Mouse (Mus musculus) embryonic facial prominence, embryonic 14.5 days (tissue): ENCODE measurements around the gene Nudt22. TPM values are rescaled to one million over a fixed set of nuclear protein-coding genes. Genes with fewer than 3 reads are reported as not detected.
A peak's percentile ranks its signal among the peaks of the same experiment; 100 is the strongest.

Experiments
- ATAC-seq: fragments of 200-750 bp; cut with Nextera tagmentation; 2 replicates; pipeline ENCODE4 v1.8.0; 2017; ENCODE audit warnings: low read depth, moderate number of reproducible peaks, moderate TSS enrichment
- DNase-seq: peaks from one replicate; pipeline ENCODE4 v3.0.0-alpha.2; 2015; ENCODE audit warnings: low spot score
- H3K27ac ChIP-seq: fragments of 300-500 bp; sonication (generic); replicated peaks from 2 replicates; pipeline ENCODE4 v1.5.1; 2014; ENCODE audit warnings: low read depth, mild to moderate bottlenecking, low read length, moderate library complexity
- H3K27me3 ChIP-seq: fragments of 300-500 bp; sonication (generic); replicated peaks from 2 replicates; pipeline ENCODE4 v1.6.1; 2014; ENCODE audit warnings: low read length; ENCODE audit not compliant: control insufficient read depth, insufficient read depth
- H3K36me3 ChIP-seq: fragments of 300-500 bp; sonication (generic); 2 replicates; pipeline ENCODE4 v1.6.1; 2014; ENCODE audit warnings: low read length, mixed read lengths; ENCODE audit not compliant: control insufficient read depth, insufficient read depth
- H3K4me1 ChIP-seq: fragments of 300-500 bp; sonication (generic); 2 replicates; pipeline ENCODE4 v1.6.1; 2014; ENCODE audit warnings: antibody characterized with exemption, low read length; ENCODE audit not compliant: control insufficient read depth, insufficient read depth
- H3K4me2 ChIP-seq: fragments of 300-500 bp; sonication (generic); 2 replicates; pipeline ENCODE4 v1.6.1; 2014; ENCODE audit warnings: low read depth, mild to moderate bottlenecking, low read length, moderate library complexity, mixed read lengths
- H3K4me3 ChIP-seq: fragments of 300-500 bp; sonication (generic); 2 replicates; pipeline ENCODE4 v1.5.1; 2014; ENCODE audit warnings: low read depth, mild to moderate bottlenecking, low read length
- H3K9ac ChIP-seq: fragments of 300-500 bp; sonication (generic); 2 replicates; pipeline ENCODE4 v1.6.1; 2014; ENCODE audit warnings: low read depth, mild to moderate bottlenecking, low read length, moderate library complexity, mixed read lengths
- H3K9me3 ChIP-seq: fragments of 300-500 bp; sonication (generic); 2 replicates; pipeline ENCODE4 v1.6.1; 2016; ENCODE audit warnings: low read length; ENCODE audit not compliant: control insufficient read depth
- WGBS: fragments of 180-500 bp; shearing (Covaris S2); extraction: QIAGEN DNeasy Blood & Tissue Kit; methylation state at CpG from one replicate; pipeline ENCODE4 v1.1.7; 2014; 5-methylcytosine and 5-hydroxymethylcytosine counted together
- polyA plus RNA-seq: library from polyadenylated mRNA; unstranded; fragments of >200 nt; fragmentation: Nextera tagmentation; extraction: Ambion mirVana; gene quantifications from 2 replicates; pipeline ENCODE4 v1.2.1, GENCODE M21; 2014

The Nudt22 gene
- polyA plus RNA-seq, 1 experiment from 2014 or later: 22.9 TPM

DNA sequence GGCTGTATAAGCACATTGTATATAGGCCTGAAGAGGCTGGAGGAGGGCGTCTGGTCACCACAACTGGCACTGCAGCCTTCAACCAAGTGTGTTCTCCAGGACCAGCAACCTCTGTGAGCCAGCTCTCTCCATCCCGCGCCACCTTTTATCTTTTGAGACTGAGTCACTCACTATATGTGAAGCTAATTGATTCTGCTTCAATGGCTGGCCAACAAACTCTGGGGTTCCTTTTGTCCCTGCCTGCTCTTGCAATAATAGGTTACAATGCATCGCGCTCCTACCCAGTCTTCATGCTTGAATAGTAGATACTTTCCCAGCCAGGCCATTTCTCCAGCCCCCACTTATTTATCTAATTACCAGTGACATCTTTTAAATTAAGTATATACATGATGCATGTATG, 12.3 kb downstream of the Nudt22 start:
- Histone ChIP-seq H3K36me3 (peaks cover 37% of the 10 kb centered on the region), H3K4me2 (no peak overlapping the region), H3K27me3 (no peaks in the 10 kb centered on the region), H3K4me3 (no peak overlapping the region), H3K9me3 (no peaks in the 10 kb centered on the region), H3K4me1 (peaks cover 21% of the 10 kb centered on the region), H3K27ac (no peak overlapping the region), H3K9ac (no peak overlapping the region)
- 93% methylated on average over 5 of the region's 5 CpGs for WGBS
- ATAC-seq (no peak), DNase-seq (no peak)

DNA sequence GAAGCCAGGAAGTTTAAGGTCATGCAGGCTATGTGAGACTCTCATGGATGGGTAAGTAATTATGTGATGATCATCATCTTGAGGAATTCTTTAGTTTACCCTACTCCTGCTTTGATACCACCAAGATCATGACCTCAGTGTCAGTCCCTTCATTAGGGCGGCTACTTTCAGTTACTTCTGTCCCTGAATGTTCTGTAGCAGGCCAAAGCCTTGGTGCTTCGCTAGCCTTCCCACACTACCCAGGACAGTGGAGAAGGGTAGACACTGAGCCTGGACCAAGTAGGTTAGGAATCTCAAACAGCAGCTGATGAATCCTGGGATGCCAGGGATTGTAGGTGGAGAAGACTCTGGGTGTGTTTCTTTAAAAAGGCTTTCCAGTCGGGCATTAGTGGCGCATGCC, 14.5 kb downstream of the Nudt22 start:
- H3K4me3 ChIP-seq: no peak overlapping the region
- no peaks in the 10 kb centered on the region for H3K27me3 ChIP-seq
- H3K4me2 ChIP-seq: peak overlapping the region; percentile 92; the same call in 1 of the 2 replicates
- H3K9ac ChIP-seq: no peak overlapping the region
- WGBS: 89% methylated on average over 4 of the region's 4 CpGs
- no peak for DNase-seq
- H3K9me3 ChIP-seq: no peaks in the 10 kb centered on the region
- no peak overlapping the region for H3K27ac ChIP-seq
- H3K36me3 ChIP-seq: peaks cover 53% of the 10 kb centered on the region
- no peak for ATAC-seq
- peaks cover 29% of the 10 kb centered on the region for H3K4me1 ChIP-seq

DNA sequence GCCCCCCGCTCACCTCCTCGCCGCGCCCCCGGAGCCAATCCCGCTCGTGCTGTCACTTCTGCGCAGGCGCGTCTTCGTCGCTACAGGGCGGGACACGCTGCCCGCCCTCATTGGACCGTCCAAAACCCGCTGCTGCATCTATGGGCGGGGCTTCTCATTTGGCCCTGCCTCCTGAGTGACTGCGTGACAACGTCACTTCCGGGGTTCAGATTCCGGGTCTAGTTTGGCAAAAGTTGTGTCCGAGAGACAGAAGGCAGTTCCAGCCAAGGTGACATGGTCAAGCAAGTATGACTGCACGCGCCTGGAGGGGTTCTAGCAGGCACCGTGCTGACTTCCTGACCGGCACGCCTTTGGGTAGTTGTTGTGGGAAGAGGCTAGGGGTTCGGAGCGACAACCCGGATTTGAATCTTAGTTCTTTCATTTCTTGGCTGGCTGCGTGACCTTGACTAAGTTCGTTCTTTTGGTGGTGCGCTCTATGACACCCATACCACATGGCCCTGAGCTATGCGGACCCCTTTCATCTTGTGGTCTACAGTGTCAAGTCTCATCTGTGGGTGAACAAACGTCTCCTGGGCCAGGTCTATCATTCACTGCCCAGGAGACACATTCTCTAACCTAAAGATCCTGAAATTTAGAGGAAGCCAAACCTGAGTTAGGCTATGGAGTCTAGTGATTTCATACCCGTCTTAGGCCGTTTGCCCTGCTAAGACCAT, 15.4 kb downstream of the Nudt22 start, which contains the start of gene Fkbp2:
Fkbp2 (minus strand) TSS at position 121 of the 713 bp plus-strand sequence.
- peak within 1 kb of the TSS; percentile 78 for H3K4me3 ChIP-seq
- ATAC-seq (peak; percentile 88), DNase-seq (peak; percentile 99)
- peak within 1 kb of the TSS; percentile 93 for H3K27ac ChIP-seq
- no peaks in the 10 kb centered on the region for H3K27me3 ChIP-seq
- peaks cover 26% of the 10 kb centered on the region for H3K4me1 ChIP-seq
- peak within 1 kb of the TSS; percentile 92 for H3K4me2 ChIP-seq
- H3K9me3 ChIP-seq: no peaks in the 10 kb centered on the region
- peak within 1 kb of the TSS; percentile 88 for H3K9ac ChIP-seq
- peaks cover 50% of the 10 kb centered on the region for H3K36me3 ChIP-seq
- WGBS: 1% methylated on average over 36 of the region's 38 CpGs

DNA sequence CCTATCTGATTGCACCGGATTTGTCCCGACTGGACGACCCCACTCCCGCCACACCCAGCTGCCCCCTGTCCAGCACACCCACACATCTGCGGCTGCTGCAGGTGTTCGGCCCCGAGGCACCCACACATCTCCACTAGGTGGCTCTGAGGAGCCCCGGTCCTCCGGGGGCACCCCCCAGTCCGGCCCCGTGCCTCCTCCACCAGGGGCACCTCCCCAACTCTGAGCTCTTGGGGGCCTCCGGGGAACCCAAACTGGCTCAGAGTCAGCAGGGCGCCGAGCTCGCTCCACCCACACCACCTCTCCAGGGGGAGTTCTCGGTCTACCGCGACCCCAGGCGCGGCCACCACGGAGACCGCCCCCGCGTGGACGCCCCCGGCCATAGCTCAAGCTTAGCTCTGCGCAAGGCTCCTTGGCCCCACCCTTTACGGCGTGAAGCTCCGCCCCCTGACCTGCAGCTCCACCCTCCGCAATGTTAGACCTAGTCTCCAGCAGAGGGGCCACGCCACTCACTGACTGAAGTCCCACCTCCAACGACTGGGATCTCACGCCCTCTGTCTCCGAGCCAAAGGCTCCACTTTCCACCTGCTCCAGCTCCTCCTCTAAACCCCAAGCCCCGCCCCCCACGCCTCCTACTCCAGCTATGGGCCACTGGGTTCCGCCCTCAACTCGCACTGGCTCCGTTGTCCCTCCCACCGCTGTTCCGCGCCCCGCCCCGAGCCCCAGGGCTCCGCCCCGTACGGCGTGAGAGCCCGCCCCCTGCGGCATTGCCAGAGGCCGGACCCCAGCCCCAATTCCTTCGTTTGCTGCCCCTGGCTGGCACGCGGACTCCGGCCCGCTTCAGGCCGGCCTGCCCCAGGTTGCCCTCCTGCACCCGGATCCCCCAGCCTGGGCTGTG, 16.2 kb downstream of the Nudt22 start:
- H3K9ac ChIP-seq: peak overlapping the region; percentile 88
- H3K36me3 ChIP-seq: peaks cover 42% of the 10 kb centered on the region
- H3K9me3 ChIP-seq: no peaks in the 10 kb centered on the region
- H3K4me3 ChIP-seq: peak overlapping the region; percentile 78
- H3K27ac ChIP-seq: peak overlapping the region; percentile 93
- 3% methylated on average over 36 of the region's 59 CpGs for WGBS
- H3K4me2 ChIP-seq: peak overlapping the region; percentile 92
- H3K4me1 ChIP-seq: peaks cover 26% of the 10 kb centered on the region
- DNase-seq (peak; percentile 100), ATAC-seq (peak; percentile 87)
- no peaks in the 10 kb centered on the region for H3K27me3 ChIP-seq

DNA sequence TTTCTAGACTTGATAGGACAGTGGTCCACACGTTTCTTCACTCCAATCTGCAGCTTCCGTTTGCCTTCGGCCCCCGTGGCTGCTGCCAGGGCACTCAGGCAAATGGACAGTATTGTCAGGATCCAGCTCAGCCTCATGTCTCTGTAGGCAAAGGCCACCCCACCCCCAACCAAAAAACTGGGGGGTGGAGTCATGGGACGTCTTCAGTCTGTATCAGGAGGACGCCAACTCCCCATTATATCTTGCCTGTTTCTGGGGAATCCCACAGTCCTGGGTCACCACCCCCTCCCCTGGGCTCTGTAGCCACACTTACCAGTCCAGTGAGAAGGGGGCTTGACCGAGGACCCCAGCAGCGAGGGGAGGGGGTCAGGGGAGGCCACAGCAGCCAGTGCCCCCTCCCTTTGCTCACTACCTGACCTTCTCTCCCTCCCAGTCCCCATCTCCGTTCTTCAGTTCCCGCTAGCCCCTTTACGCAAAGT, 16.9 kb downstream of the Nudt22 start:
- H3K4me1 ChIP-seq: peaks cover 27% of the 10 kb centered on the region
- H3K4me2 ChIP-seq: peak overlapping the region; percentile 92
- peaks cover 38% of the 10 kb centered on the region for H3K36me3 ChIP-seq
- 7% methylated on average over 10 of the region's 11 CpGs for WGBS
- peak; percentile 50 for DNase-seq
- H3K9ac ChIP-seq: peak overlapping the region; percentile 60
- H3K4me3 ChIP-seq: peak overlapping the region; percentile 78
- ATAC-seq: no peak
- H3K27ac ChIP-seq: peak overlapping the region; percentile 23
- no peaks in the 10 kb centered on the region for H3K9me3 ChIP-seq
- no peaks in the 10 kb centered on the region for H3K27me3 ChIP-seq

DNA sequence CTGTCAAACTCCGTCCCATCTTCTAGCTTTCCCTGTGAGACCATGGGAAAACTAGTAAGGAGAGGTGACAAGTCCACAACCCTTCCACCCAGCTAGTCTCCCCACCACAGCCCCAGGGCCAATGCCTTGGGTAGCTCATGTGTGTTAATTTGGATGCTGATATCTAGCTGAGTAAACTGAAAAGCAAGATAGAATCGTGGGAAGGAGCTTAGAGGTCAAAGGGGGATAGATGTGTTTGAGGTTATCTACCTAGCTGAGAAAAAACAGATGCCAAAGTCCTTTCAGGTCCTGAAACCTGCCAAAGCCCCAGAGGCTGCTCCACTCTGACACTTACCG, 17.3 kb downstream of the Nudt22 start:
- ATAC-seq: no peak
- 43% methylated on average over 3 of the region's 3 CpGs for WGBS
- peaks cover 33% of the 10 kb centered on the region for H3K36me3 ChIP-seq
- H3K4me2 ChIP-seq: peak overlapping the region; percentile 92
- H3K9me3 ChIP-seq: no peaks in the 10 kb centered on the region
- H3K27me3 ChIP-seq: no peaks in the 10 kb centered on the region
- H3K9ac ChIP-seq: 0 out of 2 replicates have a peak overlapping the region, but pooled peaks have one; percentile 26
- DNase-seq: no peak
- H3K4me1 ChIP-seq: peaks cover 31% of the 10 kb centered on the region
- H3K4me3 ChIP-seq: peak overlapping the region; percentile 78
- peak overlapping the region; percentile 8; the same call in 1 of the 2 replicates for H3K27ac ChIP-seq

DNA sequence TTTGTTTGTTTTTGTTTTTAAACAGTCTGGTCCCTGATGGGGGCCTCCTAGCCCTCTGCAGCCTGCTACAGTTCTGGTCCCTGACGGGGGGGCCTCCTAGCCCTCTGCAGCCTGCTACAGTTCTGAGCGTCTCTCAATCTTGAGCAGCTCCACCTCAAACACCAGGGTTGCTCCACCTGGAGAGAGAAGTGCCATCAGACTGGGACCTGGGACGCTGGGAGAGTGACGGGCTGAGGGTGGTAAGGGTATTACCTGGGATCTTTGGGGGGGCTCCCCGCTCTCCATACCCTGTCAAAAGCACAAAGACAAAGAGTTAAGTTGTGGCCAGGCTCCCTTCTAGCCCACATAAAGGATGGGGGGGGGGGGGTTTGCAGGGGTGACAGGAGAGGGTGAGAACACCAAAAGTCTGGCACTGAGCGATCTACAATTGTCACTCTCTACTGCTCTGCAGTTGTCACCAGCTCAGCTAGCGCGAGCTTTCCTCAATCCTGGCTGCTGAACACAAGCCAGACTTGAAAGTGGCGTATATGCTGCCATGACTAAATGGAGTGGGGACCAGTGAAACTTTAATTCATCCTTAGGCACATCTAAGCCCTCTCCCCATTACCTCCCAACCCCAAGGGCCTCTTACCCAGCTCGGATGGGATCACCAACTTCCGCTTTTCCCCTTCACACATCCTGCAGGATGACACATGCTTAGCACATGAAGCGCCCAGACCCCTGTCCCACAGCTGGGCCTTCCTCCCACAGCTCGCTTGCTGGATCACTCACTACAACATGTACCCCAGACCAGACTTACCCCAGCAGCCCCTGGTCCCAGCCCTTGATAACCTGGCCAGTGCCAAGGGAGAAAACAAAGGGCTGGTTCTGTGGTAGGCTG, 17.9 kb downstream of the Nudt22 start:
- H3K36me3 ChIP-seq: peaks cover 29% of the 10 kb centered on the region
- H3K9ac ChIP-seq: 0 out of 2 replicates have a peak overlapping the region, but pooled peaks have one; percentile 26

More for the DNA sequence above, 17.9 kb downstream of the Nudt22 start:
- 72% methylated on average over 13 of the region's 13 CpGs for WGBS
- Histone ChIP-seq H3K27me3 (no peaks in the 10 kb centered on the region), H3K4me3 (peak overlapping the region; percentile 78; the same call in 1 of the 2 replicates), H3K4me1 (peaks cover 31% of the 10 kb centered on the region), H3K9me3 (no peaks in the 10 kb centered on the region), H3K4me2 (peak overlapping the region; percentile 92), H3K27ac (peak overlapping the region; percentile 8; the same call in 1 of the 2 replicates)
- DNase-seq: no peak
- no peak for ATAC-seq
